Comparison of ENCODE assay signal across 27 mouse cellular contexts in genomic region chr5:113487879-113488278, GRCm38 (mm10). TPM values are rescaled to one million over a fixed set of nuclear protein-coding genes. Genes with fewer than 3 reads are reported as not detected.
DNase-seq lines count a peak whose midpoint lies in the region; ATAC-seq and TF ChIP-seq lines count a peak whose summit lies in the region.
"Had no signal": no experiment of that assay in that cellular context is flagged by ENCODE, and none has a peak within 500 bp of the region (broad histone marks: within the 10 kb centered on the region; RNA-seq: fewer than 3 reads in every experiment).

No protein-coding gene starts in this region.

- H3K27me3 ChIP-seq in heart, embryonic 10.5 days (ENCODE audit: insufficient read depth, poor library complexity, severe bottlenecking) = peaks cover 46% of the 10 kb centered on the region
- H3K27me3 ChIP-seq in heart, embryonic 13.5 days (replicated peaks) = peaks cover 33% of the 10 kb centered on the region
- peaks cover 28% of the 10 kb centered on the region for H3K27me3 ChIP-seq in heart, embryonic 16.5 days (ENCODE audit: control insufficient read depth, insufficient read depth, low read length)
- H3K27me3 ChIP-seq in lung, postnatal 0 days (replicated peaks; ENCODE audit: insufficient read depth, low read length) = no peaks in the 10 kb centered on the region; the same call in 1 of the 2 replicates
- H3K27me3 ChIP-seq: forebrain, embryonic 15.5 days had no signal

- intact Hi-C loops in heart, postnatal 25 days (cut with DNase I) = no loop called here

- H3K9me3 ChIP-seq in heart, embryonic 10.5 days = no peaks in the 10 kb centered on the region
- H3K9me3 ChIP-seq in heart, embryonic 13.5 days = no peaks in the 10 kb centered on the region
- H3K9me3 ChIP-seq in heart, embryonic 16.5 days (replicated peaks; ENCODE audit: control insufficient read depth, low read length) = no peaks in the 10 kb centered on the region
- H3K9me3 ChIP-seq in lung, postnatal 0 days (ENCODE audit: low read length) = no peaks in the 10 kb centered on the region
- H3K9me3 ChIP-seq: embryonic facial prominence, embryonic 10.5 days; embryonic facial prominence, embryonic 13.5 days; forebrain, embryonic 12.5 days; forebrain, embryonic 15.5 days had no signal

- no peak overlapping the region for H3K4me3 ChIP-seq in heart, embryonic 10.5 days
- H3K4me3 ChIP-seq in heart, embryonic 13.5 days = no peak overlapping the region
- H3K4me3 ChIP-seq in heart, embryonic 16.5 days (ENCODE audit: low read length) = no peak overlapping the region
- no peak overlapping the region for H3K4me3 ChIP-seq in lung, postnatal 0 days (ENCODE audit: low read depth, low read length)
- H3K4me3 ChIP-seq: embryonic facial prominence, embryonic 10.5 days; embryonic facial prominence, embryonic 13.5 days; erythroblast, embryonic 14.5 days; forebrain, embryonic 12.5 days; forebrain, embryonic 15.5 days had no signal

- H3K4me2 ChIP-seq in heart, embryonic 13.5 days = no peak overlapping the region
- no peak overlapping the region for H3K4me2 ChIP-seq in heart, embryonic 16.5 days (ENCODE audit: low read depth, low read length)
- H3K4me2 ChIP-seq in lung, postnatal 0 days (replicated peaks; ENCODE audit: low read depth, low read length) = no peak overlapping the region
- H3K4me2 ChIP-seq: embryonic facial prominence, embryonic 13.5 days; forebrain, embryonic 12.5 days; forebrain, embryonic 15.5 days; hindbrain, embryonic 14.5 days had no signal

- H3K36me3 ChIP-seq in heart, embryonic 10.5 days = no peaks in the 10 kb centered on the region
- no peaks in the 10 kb centered on the region for H3K36me3 ChIP-seq in heart, embryonic 13.5 days
- H3K36me3 ChIP-seq in heart, embryonic 16.5 days (ENCODE audit: control insufficient read depth, insufficient read depth) = no peaks in the 10 kb centered on the region
- no peaks in the 10 kb centered on the region for H3K36me3 ChIP-seq in lung, postnatal 0 days (ENCODE audit: insufficient read depth, low read length)
- H3K36me3 ChIP-seq: embryonic facial prominence, embryonic 10.5 days; embryonic facial prominence, embryonic 13.5 days; forebrain, embryonic 12.5 days; forebrain, embryonic 15.5 days had no signal

- H3K9ac ChIP-seq in heart, embryonic 13.5 days = peak overlapping the region; percentile 28; the same call in 1 of the 2 replicates
- no peak overlapping the region for H3K9ac ChIP-seq in heart, embryonic 16.5 days (ENCODE audit: low read length)
- no peak overlapping the region for H3K9ac ChIP-seq in lung, postnatal 0 days (replicated peaks; ENCODE audit: low read depth)
- H3K9ac ChIP-seq: embryonic facial prominence, embryonic 13.5 days; forebrain, embryonic 12.5 days; forebrain, embryonic 15.5 days; hindbrain, embryonic 14.5 days had no signal

- H3K27ac ChIP-seq in heart, embryonic 10.5 days = peak overlapping the region; percentile 81
- peak overlapping the region; percentile 81 for H3K27ac ChIP-seq in heart, embryonic 13.5 days (replicated peaks)
- peak overlapping the region; percentile 26; the same call in 1 of the 2 replicates for H3K27ac ChIP-seq in heart, embryonic 16.5 days (ENCODE audit: low read length)
- no peak overlapping the region for H3K27ac ChIP-seq in lung, postnatal 0 days (ENCODE audit: low read length)
- H3K27ac ChIP-seq: embryonic facial prominence, embryonic 10.5 days; embryonic facial prominence, embryonic 13.5 days; forebrain, embryonic 12.5 days; forebrain, embryonic 15.5 days; hindbrain, embryonic 14.5 days; hindbrain, postnatal 0 days had no signal

- TF ChIP-seq EP300 in lung, postnatal 0 days (IDR thresholded peaks at IDR 0.05) = no peak

- ATAC-seq in heart, embryonic 13.5 days (ENCODE audit: extremely low read depth, insufficient number of reproducible peaks, low FRiP score, low TSS enrichment) = no peak
- ATAC-seq in heart, embryonic 16.5 days (replicated peaks; ENCODE audit: extremely low read depth, insufficient read depth, low FRiP score) = peak; percentile 52; the same call in 1 of the 2 replicates
- peak; percentile 25; the same call in 1 of the 2 replicates for ATAC-seq in lung, postnatal 0 days
- ATAC-seq: activated CD4-positive, CD25-positive, alpha-beta regulatory T cell, adult 4 months; forebrain, embryonic 15.5 days; hindbrain, postnatal 0 days; inflammation-experienced regulatory T-cells, adult 6 months; intestine, embryonic 16.5 days had no signal

- DNase-seq in heart, embryonic 10.5 days (ENCODE audit: low spot score) = no peak
- DNase-seq in heart, adult 8-10 months (ENCODE audit: low spot score) = no peak
- no peak for DNase-seq in heart, postnatal 25 days (ENCODE audit: low spot score)
- DNase-seq in heart, adult 11 months = no peak
- DNase-seq in lung, postnatal 0 days (ENCODE audit: low spot score) = peak; percentile 50
- no peak for DNase-seq in lung, adult 18-20 months
- DNase-seq: adrenal gland, adult 8-10 months; adrenal gland, postnatal 25 days; cerebellum, adult 8-10 months; cerebellum, postnatal 10 days; cerebellum, postnatal 36 days; embryo, embryonic 11 days; gastrocnemius, postnatal 25 days; heart, postnatal 36 days; kidney, adult 18-20 months had no signal

- H3K4me1 ChIP-seq in heart, embryonic 10.5 days = peaks cover 48% of the 10 kb centered on the region
- H3K4me1 ChIP-seq in heart, embryonic 13.5 days = peaks cover 30% of the 10 kb centered on the region
- H3K4me1 ChIP-seq in heart, embryonic 16.5 days (ENCODE audit: control insufficient read depth, insufficient read depth, low read length) = peaks cover 13% of the 10 kb centered on the region
- no peaks in the 10 kb centered on the region for H3K4me1 ChIP-seq in lung, postnatal 0 days (ENCODE audit: insufficient read depth, low read depth, low read length)

- TF ChIP-seq CTCF in lung, postnatal 0 days (IDR thresholded peaks at IDR 0.05) = no peak

- 32% methylated on average over 8 of the region's 8 CpGs for WGBS in heart, embryonic 10.5 days
- WGBS in heart, embryonic 13.5 days = 25% methylated on average over 8 of the region's 8 CpGs
- WGBS in heart, embryonic 16.5 days = 32% methylated on average over 8 of the region's 8 CpGs
- 38% methylated on average over 8 of the region's 8 CpGs for WGBS in lung, postnatal 0 days

RNA-seq across cellular contexts. Expression of gene Wscd2, which starts 2.3 kb away (rescaled TPM):
- polyA plus RNA-seq in heart, embryonic 10.5 days (2016; fragmentation: Nextera tagmentation; extraction: Ambion mirVana) = 2.5 and 4.3 TPM in 2 replicates
- under 1 TPM in 3 of 4 experiments, not detected in 1; 0.11 to 0.23 (median 0.16) TPM for total RNA-seq in heart, adult 8-10 months (2022)
- 3.8 and 4.0 TPM in 2 replicates for polyA plus RNA-seq in heart, embryonic 13.5 days (2015; fragmentation: Nextera tagmentation; extraction: Ambion mirVana)
- under 1 TPM; 0.34 to 0.36 TPM for total RNA-seq in heart, postnatal 25 days (2021)
- polyA plus RNA-seq in heart, embryonic 16.5 days (2015; fragmentation: Nextera tagmentation; extraction: Ambion mirVana) = 1.5 and 1.9 TPM in 2 replicates
- polyA plus RNA-seq in lung, postnatal 0 days (2015; fragmentation: Nextera tagmentation; extraction: Ambion mirVana) = 2.5 and 2.7 TPM in 2 replicates
- polyA plus RNA-seq: erythroblast, embryonic 14.5 days had no signal
